Mouse (Mus musculus): ENCODE data around the gene Dapp1. TPM values are rescaled to one million over a fixed set of nuclear protein-coding genes. Genes with fewer than 3 reads are reported as not detected.

The Dapp1 gene
- 4.8 and 6.9 TPM in 2 replicates for polyA plus RNA-seq (2014; fragmentation: Nextera tagmentation; extraction: Ambion mirVana)

GRCm38 (mm10) chr3:137981382-137981750, at the start of gene Dapp1:
Gene Dapp1, minus strand, starts transcription at chr3:137981545.
- Histone ChIP-seq H3K4me2 (ENCODE audit: low read depth, low read length, severe bottlenecking) (peak within 1 kb of the TSS; percentile 49), H3K9me3 (ENCODE audit: control insufficient read depth, low read length) (no peaks in the 10 kb centered on the region), H3K9ac (ENCODE audit: low read length) (peak within 1 kb of the TSS; percentile 35; the same call in 1 of the 2 replicates), H3K27me3 (ENCODE audit: control insufficient read depth, insufficient read depth, low read length) (no peaks in the 10 kb centered on the region), H3K36me3 (ENCODE audit: control insufficient read depth, insufficient read depth, low read length) (no peaks in the 10 kb centered on the region), H3K4me1 (replicated peaks; ENCODE audit: control insufficient read depth, insufficient read depth, low read length) (peaks cover 8% of the 10 kb centered on the region; the same call in 1 of the 2 replicates), H3K27ac (ENCODE audit: low read depth, low read length) (no peak within 1 kb of the TSS), H3K4me3 (ENCODE audit: low read depth, low read length) (peak within 1 kb of the TSS; percentile 24)
- peak; percentile 67 for DNase-seq (ENCODE audit: low spot score)
- 16% methylated on average over 10 of the region's 10 CpGs for whole genome bisulfite sequencing
- ATAC-seq (replicated peaks; ENCODE audit: low FRiP score), result 0 out of 2 replicates have a peak, but pooled peaks have one; percentile 15

GRCm38 (mm10) chr3:138030563-138030962, 49.2 kb upstream of the Dapp1 start:
- DNase-seq (ENCODE audit: low spot score) (no peak), ATAC-seq (replicated peaks; ENCODE audit: low FRiP score) (no peak)
- no peaks in the 10 kb centered on the region for H3K9me3 ChIP-seq (ENCODE audit: control insufficient read depth, low read length)
- H3K9ac ChIP-seq (ENCODE audit: low read length), result no peak overlapping the region
- H3K4me3 ChIP-seq (ENCODE audit: low read depth, low read length), result no peak overlapping the region
- no peaks in the 10 kb centered on the region for H3K4me1 ChIP-seq (replicated peaks; ENCODE audit: control insufficient read depth, insufficient read depth, low read length)
- no peak overlapping the region for H3K27ac ChIP-seq (ENCODE audit: low read depth, low read length)
- no peaks in the 10 kb centered on the region for H3K27me3 ChIP-seq (ENCODE audit: control insufficient read depth, insufficient read depth, low read length)
- 89% methylated on average over 6 of the region's 6 CpGs for WGBS
- H3K36me3 ChIP-seq (ENCODE audit: control insufficient read depth, insufficient read depth, low read length), result no peaks in the 10 kb centered on the region
- no peak overlapping the region for H3K4me2 ChIP-seq (ENCODE audit: low read depth, low read length, severe bottlenecking)

GRCm38 (mm10) chr3:138029351-138029750, 48.0 kb upstream of the Dapp1 start:
- no peak overlapping the region for H3K27ac ChIP-seq (ENCODE audit: low read depth, low read length)
- no peaks in the 10 kb centered on the region for H3K27me3 ChIP-seq (ENCODE audit: control insufficient read depth, insufficient read depth, low read length)

GRCm38 (mm10) chr3:138027575-138028362, 46.4 kb upstream of the Dapp1 start:
- no peaks in the 10 kb centered on the region for H3K36me3 ChIP-seq (ENCODE audit: control insufficient read depth, insufficient read depth, low read length)
- no peak overlapping the region for H3K27ac ChIP-seq (ENCODE audit: low read depth, low read length)
- 84% methylated on average over 5 of the region's 5 CpGs for WGBS
- no peak overlapping the region for H3K9ac ChIP-seq (ENCODE audit: low read length)
- H3K4me1 ChIP-seq (replicated peaks; ENCODE audit: control insufficient read depth, insufficient read depth, low read length), result no peaks in the 10 kb centered on the region
- DNase-seq (ENCODE audit: low spot score), result no peak
- H3K9me3 ChIP-seq (ENCODE audit: control insufficient read depth, low read length), result no peaks in the 10 kb centered on the region
- no peak overlapping the region for H3K4me2 ChIP-seq (ENCODE audit: low read depth, low read length, severe bottlenecking)
- no peaks in the 10 kb centered on the region for H3K27me3 ChIP-seq (ENCODE audit: control insufficient read depth, insufficient read depth, low read length)
- no peak overlapping the region for H3K4me3 ChIP-seq (ENCODE audit: low read depth, low read length)
- no peak for ATAC-seq (replicated peaks; ENCODE audit: low FRiP score)

More at GRCm38 (mm10) chr3:138029351-138029750, 48.0 kb upstream of the Dapp1 start:
- Histone ChIP-seq H3K36me3 (ENCODE audit: control insufficient read depth, insufficient read depth, low read length) (no peaks in the 10 kb centered on the region), H3K9me3 (ENCODE audit: control insufficient read depth, low read length) (no peaks in the 10 kb centered on the region), H3K9ac (ENCODE audit: low read length) (no peak overlapping the region), H3K4me1 (replicated peaks; ENCODE audit: control insufficient read depth, insufficient read depth, low read length) (no peaks in the 10 kb centered on the region), H3K4me3 (ENCODE audit: low read depth, low read length) (no peak overlapping the region), H3K4me2 (ENCODE audit: low read depth, low read length, severe bottlenecking) (no peak overlapping the region)
- WGBS, result 91% methylated on average over 5 of the region's 5 CpGs
- DNase-seq (ENCODE audit: low spot score), result no peak
- no peak for ATAC-seq (replicated peaks; ENCODE audit: low FRiP score)

GRCm38 (mm10) chr3:138026286-138026685, 44.9 kb upstream of the Dapp1 start:
- DNase-seq (ENCODE audit: low spot score), result no peak
- Histone ChIP-seq H3K4me1 (replicated peaks; ENCODE audit: control insufficient read depth, insufficient read depth, low read length) (no peaks in the 10 kb centered on the region), H3K9me3 (ENCODE audit: control insufficient read depth, low read length) (no peaks in the 10 kb centered on the region), H3K4me3 (ENCODE audit: low read depth, low read length) (no peak overlapping the region), H3K36me3 (ENCODE audit: control insufficient read depth, insufficient read depth, low read length) (no peaks in the 10 kb centered on the region), H3K27me3 (ENCODE audit: control insufficient read depth, insufficient read depth, low read length) (no peaks in the 10 kb centered on the region), H3K27ac (ENCODE audit: low read depth, low read length) (no peak overlapping the region), H3K9ac (ENCODE audit: low read length) (no peak overlapping the region), H3K4me2 (ENCODE audit: low read depth, low read length, severe bottlenecking) (no peak overlapping the region)
- 89% methylated on average over 10 of the region's 10 CpGs for WGBS
- no peak for ATAC-seq (replicated peaks; ENCODE audit: low FRiP score)

GRCm38 (mm10) chr3:138022651-138023050, 41.3 kb upstream of the Dapp1 start:
- H3K27me3 ChIP-seq (ENCODE audit: control insufficient read depth, insufficient read depth, low read length), result no peaks in the 10 kb centered on the region
- DNase-seq (ENCODE audit: low spot score), result no peak
- H3K4me3 ChIP-seq (ENCODE audit: low read depth, low read length), result no peak overlapping the region
- no peak overlapping the region for H3K4me2 ChIP-seq (ENCODE audit: low read depth, low read length, severe bottlenecking)
- H3K27ac ChIP-seq (ENCODE audit: low read depth, low read length), result no peak overlapping the region
- ATAC-seq (replicated peaks; ENCODE audit: low FRiP score), result no peak
- no peak overlapping the region for H3K9ac ChIP-seq (ENCODE audit: low read length)
- no peaks in the 10 kb centered on the region for H3K4me1 ChIP-seq (replicated peaks; ENCODE audit: control insufficient read depth, insufficient read depth, low read length)
- no peaks in the 10 kb centered on the region for H3K36me3 ChIP-seq (ENCODE audit: control insufficient read depth, insufficient read depth, low read length)
- WGBS, result 86% methylated on average over 4 of the region's 4 CpGs
- no peaks in the 10 kb centered on the region; the same call in 1 of the 2 replicates for H3K9me3 ChIP-seq (ENCODE audit: control insufficient read depth, low read length)

- Histone ChIP-seq H3K36me3 (ENCODE audit: control insufficient read depth, insufficient read depth, low read length) (no peaks in the 10 kb centered on the region), H3K27me3 (ENCODE audit: control insufficient read depth, insufficient read depth, low read length) (no peaks in the 10 kb centered on the region), H3K9me3 (ENCODE audit: control insufficient read depth, low read length) (no peaks in the 10 kb centered on the region; the same call in 1 of the 2 replicates), H3K4me3 (ENCODE audit: low read depth, low read length) (no peak overlapping the region), H3K4me2 (ENCODE audit: low read depth, low read length, severe bottlenecking) (no peak overlapping the region), H3K4me1 (replicated peaks; ENCODE audit: control insufficient read depth, insufficient read depth, low read length) (no peaks in the 10 kb centered on the region), H3K9ac (ENCODE audit: low read length) (no peak overlapping the region), H3K27ac (ENCODE audit: low read depth, low read length) (no peak overlapping the region)
- ATAC-seq (replicated peaks; ENCODE audit: low FRiP score) (no peak), DNase-seq (ENCODE audit: low spot score) (no peak)
- 89% methylated on average over 4 of the region's 4 CpGs for WGBS
Measured at GRCm38 (mm10) chr3:138022003-138022402, 40.7 kb upstream of the Dapp1 start.

- H3K4me2 ChIP-seq (ENCODE audit: low read depth, low read length, severe bottlenecking), result no peak overlapping the region
- H3K4me3 ChIP-seq (ENCODE audit: low read depth, low read length), result no peak overlapping the region
- no peaks in the 10 kb centered on the region for H3K36me3 ChIP-seq (ENCODE audit: control insufficient read depth, insufficient read depth, low read length)
- WGBS, result 91% methylated on average over 12 of the region's 12 CpGs
- H3K27me3 ChIP-seq (ENCODE audit: control insufficient read depth, insufficient read depth, low read length), result no peaks in the 10 kb centered on the region
- no peak for ATAC-seq (replicated peaks; ENCODE audit: low FRiP score)
- no peak for DNase-seq (ENCODE audit: low spot score)
- H3K4me1 ChIP-seq (replicated peaks; ENCODE audit: control insufficient read depth, insufficient read depth, low read length), result no peaks in the 10 kb centered on the region
- no peak overlapping the region for H3K27ac ChIP-seq (ENCODE audit: low read depth, low read length)
- H3K9ac ChIP-seq (ENCODE audit: low read length), result no peak overlapping the region
- H3K9me3 ChIP-seq (ENCODE audit: control insufficient read depth, low read length), result no peaks in the 10 kb centered on the region; the same call in 1 of the 2 replicates
Measured at GRCm38 (mm10) chr3:138016810-138017209, 35.5 kb upstream of the Dapp1 start.

GRCm38 (mm10) chr3:138014725-138015124, 33.4 kb upstream of the Dapp1 start:
- Histone ChIP-seq H3K9ac (ENCODE audit: low read length) (no peak overlapping the region), H3K4me3 (ENCODE audit: low read depth, low read length) (no peak overlapping the region), H3K36me3 (ENCODE audit: control insufficient read depth, insufficient read depth, low read length) (no peaks in the 10 kb centered on the region), H3K4me1 (replicated peaks; ENCODE audit: control insufficient read depth, insufficient read depth, low read length) (no peaks in the 10 kb centered on the region), H3K27me3 (ENCODE audit: control insufficient read depth, insufficient read depth, low read length) (no peaks in the 10 kb centered on the region), H3K27ac (ENCODE audit: low read depth, low read length) (no peak overlapping the region), H3K9me3 (ENCODE audit: control insufficient read depth, low read length) (no peaks in the 10 kb centered on the region; the same call in 1 of the 2 replicates), H3K4me2 (ENCODE audit: low read depth, low read length, severe bottlenecking) (no peak overlapping the region)
- 82% methylated on average over 2 of the region's 2 CpGs for WGBS
- ATAC-seq (replicated peaks; ENCODE audit: low FRiP score), result no peak
- DNase-seq (ENCODE audit: low spot score), result no peak
